Mouse (Mus musculus) liver (tissue): ENCODE measurements around the gene Trim31.

Experiments
- DNase-seq: peaks from one replicate; pipeline ENCODE4 v3.0.0-alpha.2; 2020; ENCODE audit warnings: mixed read lengths

Gene Trim31

DNA sequence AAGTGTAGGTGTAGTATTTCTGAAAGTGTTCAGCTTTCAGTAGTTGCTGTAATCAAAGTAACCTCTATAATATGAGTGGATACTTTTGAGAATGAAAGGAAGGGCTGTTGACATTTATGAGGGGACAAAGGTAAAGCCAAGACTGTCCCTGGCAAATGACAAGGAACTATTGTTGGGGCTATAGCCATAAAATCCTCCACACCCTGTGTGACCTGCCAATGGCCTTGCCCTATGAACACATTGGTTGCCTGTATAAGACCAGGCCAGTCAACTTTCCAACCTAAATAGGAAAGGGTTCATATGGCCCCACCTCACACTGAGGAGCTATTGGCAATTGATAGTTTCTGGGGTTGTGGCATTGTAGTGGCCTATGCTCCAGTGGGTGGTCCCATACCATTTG is 853 bp upstream of the Trim31 start:
- DNase-seq: no peak

GRCm38 (mm10) chr17:36899376-36899775 is 1.5 kb downstream of the Trim31 start:
- DNase-seq: no peak

GRCm38 (mm10) chr17:36900001-36900400 is 2.1 kb downstream of the Trim31 start:
- DNase-seq: no peak

- DNase-seq: no peak
Measured at GRCm38 (mm10) chr17:36900691-36901090, 2.8 kb downstream of the Trim31 start.

DNA sequence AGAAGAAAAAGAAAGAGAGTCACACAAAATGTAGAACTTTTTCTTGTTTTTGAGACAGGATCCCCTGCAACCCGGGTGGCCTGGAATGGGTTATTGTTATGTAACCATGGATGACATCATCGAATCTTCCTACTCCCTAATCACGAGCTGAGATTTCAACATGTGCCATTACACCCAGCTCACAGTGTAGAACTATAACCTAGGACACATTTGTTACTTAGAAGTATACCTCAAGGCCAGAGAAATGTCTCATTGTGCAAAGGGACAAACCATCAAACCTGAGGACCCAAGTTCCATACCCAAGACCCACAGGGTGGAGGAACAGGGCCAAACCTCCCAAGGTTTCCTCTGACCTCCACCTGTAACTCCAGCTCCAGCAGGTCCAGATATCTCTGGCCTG is 5.7 kb downstream of the Trim31 start:
- DNase-seq: no peak

DNA sequence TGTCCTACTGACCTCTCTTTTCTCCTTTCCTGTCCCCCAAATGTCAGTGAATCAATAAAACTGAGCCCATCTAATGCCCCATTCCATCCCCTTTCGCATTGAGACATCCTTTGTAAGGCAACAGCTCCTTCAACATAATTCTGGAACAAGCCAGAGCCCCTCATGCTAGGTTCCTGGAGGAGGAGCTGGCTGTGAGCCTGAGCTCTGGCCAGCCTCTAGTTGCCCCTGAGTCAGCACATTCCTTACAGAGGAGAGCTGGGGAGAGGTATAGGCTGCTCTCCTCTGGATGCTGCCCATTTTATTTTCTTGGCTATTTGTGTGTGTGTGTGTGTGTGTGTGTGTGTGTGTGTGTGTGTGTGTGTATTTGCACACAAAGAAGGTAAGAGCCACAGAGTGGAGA is 10.3 kb downstream of the Trim31 start:
- DNase-seq: no peak

DNA sequence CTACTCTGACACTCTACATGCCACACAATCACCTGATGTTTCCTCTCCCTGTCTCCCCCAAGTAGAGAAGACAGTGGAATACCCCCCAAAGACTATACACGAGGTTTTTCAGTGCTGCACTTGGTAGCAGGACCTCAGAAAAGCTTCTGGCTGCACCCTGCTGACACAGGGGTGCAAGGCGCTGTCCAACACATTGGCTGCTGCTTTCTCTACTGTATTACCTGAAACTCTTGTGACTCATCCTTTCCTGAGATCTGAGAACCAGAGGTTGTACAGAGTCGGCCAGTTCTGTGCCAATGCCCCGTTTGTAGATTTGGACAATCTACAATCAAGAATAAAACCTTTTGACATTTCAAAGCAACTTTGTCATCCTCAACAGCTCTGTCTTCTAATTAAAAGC is 11.9 kb downstream of the Trim31 start:
- no peak for DNase-seq

DNA sequence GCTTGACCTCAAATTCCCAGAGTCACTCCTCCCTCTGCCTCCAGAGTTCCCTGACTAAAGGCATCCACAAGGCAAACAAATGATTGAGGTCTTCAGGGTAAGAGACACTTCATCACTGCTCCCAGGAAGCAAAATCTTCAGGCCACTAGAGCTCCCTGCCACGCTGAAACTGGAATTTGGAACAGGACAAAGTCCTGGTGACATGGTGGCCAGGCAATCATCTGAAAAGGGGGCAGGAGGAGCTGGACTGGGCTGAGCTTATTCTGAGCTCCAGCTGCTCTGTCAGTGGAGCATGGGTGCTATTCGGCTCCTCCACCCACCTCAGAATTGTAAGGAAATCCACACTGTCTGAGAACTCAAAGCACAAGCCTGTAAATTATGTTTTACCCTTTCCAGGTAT is 14.1 kb downstream of the Trim31 start:
- DNase-seq: no peak

- DNase-seq: peak; percentile 83
Measured at GRCm38 (mm10) chr17:36914108-36914507, 16.2 kb downstream of the Trim31 start.

DNA sequence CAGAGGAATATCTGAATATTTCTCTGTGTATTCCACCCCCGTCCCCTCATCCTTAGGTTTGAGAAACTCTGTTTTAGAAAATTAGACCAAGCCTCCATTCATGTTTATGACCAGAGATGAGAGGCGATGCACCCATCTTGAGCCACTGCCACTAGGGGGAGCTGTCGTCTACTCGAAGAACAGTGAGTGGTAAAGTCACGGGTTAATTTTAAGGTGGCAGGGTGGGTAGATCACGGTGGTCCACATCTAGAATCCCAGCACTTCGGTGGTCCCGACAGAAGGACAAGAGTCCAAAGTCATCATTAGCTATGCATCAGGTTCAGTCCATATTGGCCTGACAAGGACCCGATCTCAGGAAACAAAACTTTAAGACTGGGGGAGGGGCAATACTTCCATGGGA is 17.2 kb downstream of the Trim31 start:
- DNase-seq: peak; percentile 72

GRCm38 (mm10) chr17:36920239-36920638 is 22.3 kb downstream of the Trim31 start:
- DNase-seq: no peak

DNA sequence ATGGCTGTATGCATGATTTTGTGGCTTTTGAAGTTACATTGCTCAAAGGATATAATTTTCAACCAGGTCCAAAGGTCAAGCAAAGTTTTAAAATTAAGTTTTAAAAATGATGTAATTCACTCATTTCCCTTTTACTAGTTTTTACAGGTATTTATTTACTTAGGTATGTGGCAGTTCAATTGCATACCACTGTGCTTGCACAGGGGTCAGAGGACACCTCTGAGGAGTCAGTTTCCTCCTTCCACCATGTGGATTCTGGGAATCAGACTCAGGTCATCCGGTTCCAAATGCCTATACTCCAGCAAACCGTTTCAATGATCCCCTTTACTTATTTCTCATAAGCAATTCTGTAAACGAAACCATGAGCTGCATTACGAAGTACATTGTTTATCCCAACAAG is 24.8 kb downstream of the Trim31 start:
- no peak for DNase-seq

DNA sequence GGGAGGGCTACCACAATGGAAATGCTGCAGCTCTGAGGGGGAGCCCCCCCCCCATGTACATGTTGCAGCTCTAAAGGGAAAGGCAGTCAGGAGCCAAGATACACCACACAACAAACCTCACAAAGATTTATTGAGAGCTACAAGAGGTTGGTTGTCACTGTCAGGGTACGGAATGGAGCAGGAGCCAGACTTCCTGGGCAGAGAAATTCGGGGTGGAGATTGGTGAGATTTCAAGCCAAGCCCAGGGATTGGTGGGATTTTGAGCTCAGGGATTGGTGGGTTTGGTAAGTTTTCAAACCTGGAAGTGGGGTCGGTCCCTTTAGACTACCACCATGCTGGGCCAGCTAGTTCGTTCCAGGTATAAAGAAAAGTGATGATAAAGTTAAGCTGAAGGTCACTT is 25.6 kb downstream of the Trim31 start:
- DNase-seq: no peak

DNA sequence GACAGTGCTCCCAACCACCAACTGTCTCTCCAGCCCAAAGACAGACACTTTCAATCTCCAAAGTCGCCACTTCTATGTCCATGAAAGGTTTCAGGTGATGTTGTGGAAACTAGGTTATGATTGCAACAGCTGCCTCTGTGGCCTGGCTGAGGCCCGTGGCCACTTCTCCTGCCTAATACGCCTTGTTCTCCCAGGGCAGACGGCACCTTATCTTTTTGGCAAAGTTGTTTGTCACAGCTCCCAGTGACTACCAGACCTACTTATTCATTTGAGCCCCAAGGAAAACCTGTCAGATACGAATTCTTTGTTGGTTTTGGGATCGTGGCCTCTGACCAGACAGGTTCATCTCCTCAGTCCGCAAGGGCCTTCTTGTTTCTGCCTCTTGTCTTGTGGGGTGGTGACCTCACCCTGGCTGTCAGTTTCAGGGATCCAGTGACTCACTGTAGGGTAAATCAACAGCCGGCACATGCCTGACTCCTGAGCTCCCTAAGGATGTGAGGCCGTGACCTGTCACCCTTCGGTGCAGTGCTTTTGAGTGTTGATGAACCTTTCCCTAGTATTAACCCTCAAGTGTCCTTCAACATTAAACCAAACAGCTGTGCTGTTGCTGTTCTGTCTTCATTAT is 29.7 kb downstream of the Trim31 start:
- no peak for DNase-seq

GRCm38 (mm10) chr17:36929236-36929932 is 31.5 kb downstream of the Trim31 start:
- no peak for DNase-seq

- DNase-seq: no peak
Measured at GRCm38 (mm10) chr17:36930233-36930632, 32.3 kb downstream of the Trim31 start.

DNA sequence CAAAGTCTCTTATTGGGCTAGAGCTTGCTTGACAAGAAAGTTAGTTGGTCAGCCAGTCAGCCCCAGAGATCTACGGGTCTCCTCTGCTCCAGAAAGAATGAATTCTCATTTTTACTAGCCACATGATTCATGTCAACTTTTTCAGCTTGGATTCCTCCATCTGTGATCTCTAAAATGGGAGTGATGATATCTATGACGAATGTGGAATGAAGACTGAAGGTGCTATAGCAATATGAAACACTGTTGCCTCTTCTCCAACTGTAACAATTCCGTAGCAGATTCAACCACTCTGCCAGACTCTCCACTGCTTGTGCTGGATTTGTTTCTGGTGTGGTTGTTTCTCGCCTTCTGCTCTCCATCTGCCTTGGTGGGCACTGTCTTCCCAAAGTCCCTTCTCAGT is 33.2 kb downstream of the Trim31 start:
- DNase-seq: no peak

DNA sequence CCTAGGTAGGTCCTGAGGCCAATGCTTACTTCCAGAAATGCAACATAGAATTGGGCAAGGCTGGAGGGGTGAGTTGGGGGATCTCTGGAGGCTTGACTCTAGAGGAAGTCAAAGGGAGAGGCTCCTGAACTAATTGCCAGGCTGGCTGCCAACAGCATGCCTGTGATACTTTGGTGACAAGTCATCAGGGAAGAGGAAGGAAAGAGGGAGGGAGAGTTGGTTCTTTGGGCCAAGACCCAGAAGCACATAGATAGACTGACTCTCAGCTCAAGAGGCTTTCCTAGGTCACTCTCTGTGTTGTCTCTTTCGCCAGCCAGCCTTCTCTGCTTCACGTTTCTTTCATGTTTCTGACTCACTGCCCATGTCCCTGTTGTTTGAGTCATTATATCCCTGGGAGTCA is 33.9 kb downstream of the Trim31 start:
- no peak for DNase-seq

GRCm38 (mm10) chr17:36938056-36938455 is 40.1 kb downstream of the Trim31 start:
- DNase-seq: no peak

DNA sequence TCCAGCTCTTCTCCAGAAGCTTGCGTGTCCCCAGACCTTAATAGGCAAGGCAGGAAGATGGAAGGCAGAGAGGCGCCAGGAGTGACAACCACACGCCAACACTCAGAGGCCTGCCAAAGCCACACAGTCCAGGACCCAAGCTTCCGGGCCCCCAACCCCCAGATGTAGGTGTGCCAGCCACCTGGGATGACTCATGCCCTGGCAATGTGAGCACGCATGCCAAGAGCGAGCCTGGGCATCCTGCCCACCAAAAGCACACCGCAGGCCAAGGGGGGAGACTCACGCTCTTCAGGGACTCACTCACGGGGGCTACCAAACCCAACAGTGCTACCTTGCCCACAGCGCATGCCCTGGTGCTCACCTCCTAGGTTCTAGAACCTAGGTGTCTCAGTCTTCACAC is 44.5 kb downstream of the Trim31 start:
- no peak for DNase-seq

GRCm38 (mm10) chr17:36942791-36943471 is 45.0 kb downstream of the Trim31 start, which contains the start of gene Rnf39:
Gene Rnf39 (plus strand): TSS chr17:36942918.
- no peak for DNase-seq

DNA sequence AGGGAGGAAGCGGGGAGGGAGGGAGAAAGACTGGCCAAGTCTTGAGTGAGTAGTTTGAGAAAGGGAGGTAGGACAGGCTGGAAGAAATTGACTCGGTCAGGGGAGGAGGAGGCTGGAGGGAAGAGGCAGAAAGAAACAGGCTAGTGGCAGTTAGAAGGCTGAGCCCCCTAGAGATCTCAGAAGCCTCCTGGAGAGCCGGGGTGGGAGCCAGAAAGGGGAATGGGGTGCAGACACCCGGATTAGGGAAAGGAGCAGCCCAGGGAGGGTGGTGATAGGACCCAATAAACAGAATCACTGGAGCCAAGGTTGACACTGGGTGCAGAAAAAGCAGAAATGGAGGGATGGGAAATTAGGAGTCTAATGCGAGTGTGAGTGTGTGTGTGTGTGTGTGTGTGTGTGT is 45.8 kb downstream of the Trim31 start:
- no peak for DNase-seq

- no peak for DNase-seq
Measured at GRCm38 (mm10) chr17:36944121-36944775, 46.3 kb downstream of the Trim31 start.
